Mouse (Mus musculus): Measurements from ENCODE around the gene Gm21060.
"Not testable (repeated sequence)": the region's sequence is repeated elsewhere in the genome, so short reads cannot be mapped to it uniquely, and the experiment has no call there.

The Gm21060 gene

DNA sequence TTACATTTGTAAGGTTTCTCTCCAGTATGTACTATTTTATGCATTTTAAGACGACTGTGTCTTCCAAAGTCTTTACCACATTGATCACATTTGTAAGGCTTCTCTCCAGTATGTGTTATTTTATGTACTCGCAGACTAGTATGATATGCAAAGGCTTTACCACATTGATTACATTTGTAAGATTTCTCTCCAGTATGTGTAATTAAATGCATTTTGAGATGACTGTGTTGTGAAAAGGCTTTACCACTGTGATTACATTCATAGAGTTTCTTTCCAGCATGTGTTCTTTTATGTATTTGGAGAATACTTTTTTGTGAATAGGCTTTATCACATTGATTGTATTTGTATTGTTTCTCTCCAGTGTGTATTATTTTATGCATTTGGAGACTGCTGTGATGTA is at the start of gene Gm21060:
Gm21060 (minus strand) TSS at position 101 of the 400 bp plus-strand sequence.
- DNase-seq (ENCODE audit: low spot score in 2 of 2) = no peak

DNA sequence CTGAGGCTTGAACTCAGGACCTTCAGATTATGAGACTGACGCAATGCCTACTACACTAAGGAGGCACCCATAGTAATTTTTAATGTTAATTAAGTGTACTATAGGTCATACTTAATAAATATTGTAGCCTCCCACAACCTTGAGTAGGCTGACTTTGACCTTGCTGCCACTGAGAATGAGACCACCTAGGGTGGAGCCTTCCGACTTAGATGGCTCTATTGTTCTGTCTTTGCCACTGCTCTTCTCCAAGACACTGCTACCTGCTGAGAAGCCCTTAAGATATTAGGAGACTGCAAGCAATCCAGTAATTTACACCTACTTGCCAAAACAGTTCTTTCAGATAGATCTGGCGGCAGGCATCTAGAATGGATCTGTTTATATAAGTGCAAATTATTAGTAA is 24.0 kb upstream of the Gm21060 start:
- not testable (repeated sequence) for DNase-seq (ENCODE audit: low spot score in 2 of 2)

DNA sequence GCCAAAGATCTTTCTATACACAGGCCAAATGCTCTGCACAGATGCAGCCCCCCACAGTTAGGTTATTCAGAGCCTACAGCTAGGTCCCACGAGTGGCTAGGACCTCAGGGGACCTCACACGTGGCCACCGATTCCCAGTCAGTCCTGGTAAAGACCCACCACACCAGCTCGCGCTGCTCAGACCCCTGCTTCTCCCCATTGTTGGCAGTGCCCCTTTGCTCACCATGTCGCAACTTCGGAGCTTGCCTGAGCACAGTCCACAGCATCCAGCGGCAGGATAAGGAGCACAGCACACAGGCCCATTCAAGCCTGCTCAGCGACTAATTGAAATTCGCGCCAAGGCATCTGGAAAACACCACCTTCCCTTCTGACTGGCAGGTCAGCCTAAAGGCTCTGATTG is 16.3 kb upstream of the Gm21060 start:
- not testable (repeated sequence) for DNase-seq (ENCODE audit: low spot score in 2 of 2)

DNA sequence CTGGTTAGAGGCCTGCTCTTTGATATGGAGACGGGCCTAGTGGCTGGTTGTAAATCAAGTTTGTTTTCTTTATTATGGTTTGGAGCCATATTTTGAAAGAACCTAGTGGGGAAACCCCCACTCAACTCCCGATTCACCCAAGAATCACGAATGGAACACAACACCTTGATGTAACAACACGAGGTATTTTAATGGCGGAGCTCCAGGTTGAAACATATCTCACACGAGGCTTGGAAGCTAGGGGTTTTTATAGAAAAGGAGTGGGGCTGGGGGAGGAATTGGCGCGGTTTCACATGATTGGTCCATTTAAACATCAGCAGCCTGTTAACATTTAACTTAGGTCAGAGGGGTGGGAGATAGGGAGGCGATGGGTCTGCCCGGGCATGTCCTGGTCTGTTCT is 15.5 kb upstream of the Gm21060 start:
- DNase-seq (ENCODE audit: low spot score in 2 of 2) = not testable (repeated sequence)

DNA sequence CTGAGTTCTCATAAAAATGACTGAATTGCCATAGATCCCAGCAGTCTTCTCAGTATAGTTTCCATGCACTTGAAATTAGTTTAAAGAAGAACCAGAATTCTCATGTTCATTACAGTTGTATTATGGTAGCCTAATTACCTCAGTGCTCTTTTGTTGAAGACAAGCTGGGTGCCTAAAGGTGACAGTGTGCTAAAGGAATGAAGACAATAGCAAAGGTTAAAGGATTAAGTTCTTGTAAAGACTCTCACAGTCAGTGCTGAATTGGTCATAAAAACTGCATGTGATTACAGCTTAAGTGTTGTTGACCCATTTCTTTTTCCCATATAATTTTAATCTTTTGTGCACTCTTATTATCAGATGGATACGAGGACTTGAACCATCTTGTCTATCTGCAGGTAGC is 11.2 kb upstream of the Gm21060 start:
- DNase-seq (ENCODE audit: low spot score in 2 of 2) = not testable (repeated sequence)

DNA sequence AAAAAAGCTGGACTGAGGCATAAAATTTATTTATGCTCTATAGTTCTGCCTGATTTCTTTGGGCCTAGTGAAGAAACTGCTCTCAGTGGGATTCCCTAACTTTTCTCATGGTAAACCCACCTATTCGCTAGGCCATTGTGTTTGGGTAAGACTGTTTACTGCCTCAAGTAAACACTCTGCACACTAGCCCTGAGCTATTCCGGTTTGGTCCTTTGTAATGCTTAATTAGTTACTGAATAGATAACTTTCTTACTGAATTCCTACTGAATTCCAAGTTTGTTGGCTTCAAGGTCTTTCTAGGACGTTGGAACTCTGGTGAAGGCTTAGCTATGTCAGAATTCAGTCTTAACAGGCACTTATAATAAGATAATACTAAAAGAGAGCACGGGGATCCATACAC is 11.8 kb downstream of the Gm21060 start:
- DNase-seq (ENCODE audit: low spot score in 2 of 2) = not testable (repeated sequence)

DNA sequence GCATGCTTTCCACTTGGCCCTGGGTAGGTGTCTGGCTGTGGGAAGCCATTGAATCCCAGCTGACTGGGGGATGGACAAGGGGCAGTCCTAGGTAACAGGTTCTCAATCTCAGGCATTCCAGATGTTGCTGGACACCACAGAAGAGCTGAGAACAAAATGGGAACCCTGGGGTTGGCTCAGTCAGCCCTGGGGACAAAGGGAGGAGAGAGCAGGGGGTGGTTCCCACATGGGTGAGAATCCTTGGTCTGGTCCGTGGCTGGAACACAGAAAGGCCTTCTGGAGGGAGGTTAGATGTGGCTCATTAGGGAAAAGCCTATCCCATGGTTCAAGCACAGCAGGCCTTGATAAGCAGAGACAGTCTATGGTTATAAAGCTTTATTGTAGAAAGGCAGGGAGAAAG is 13.3 kb downstream of the Gm21060 start:
- DNase-seq (ENCODE audit: low spot score in 2 of 2) = no peak

DNA sequence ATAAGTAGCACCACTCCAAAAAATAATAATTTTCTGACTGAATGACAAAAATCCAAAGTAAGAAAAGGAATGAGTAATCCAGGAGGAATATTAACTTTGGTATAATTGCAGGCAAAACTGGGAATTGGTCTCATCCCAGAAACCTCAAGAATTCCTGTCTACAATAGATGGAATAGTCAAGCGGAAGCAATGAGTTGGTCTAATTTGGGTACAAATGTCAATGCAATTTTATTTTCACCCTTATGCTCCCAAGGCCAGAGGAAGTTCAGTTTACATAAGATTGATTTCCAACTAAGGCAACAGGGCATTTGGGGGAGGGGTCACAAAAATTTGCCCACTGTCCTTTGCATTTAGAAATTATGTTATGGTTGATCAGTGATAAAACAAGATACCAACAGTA is 21.4 kb downstream of the Gm21060 start:
- DNase-seq (ENCODE audit: low spot score in 2 of 2) = no peak

DNA sequence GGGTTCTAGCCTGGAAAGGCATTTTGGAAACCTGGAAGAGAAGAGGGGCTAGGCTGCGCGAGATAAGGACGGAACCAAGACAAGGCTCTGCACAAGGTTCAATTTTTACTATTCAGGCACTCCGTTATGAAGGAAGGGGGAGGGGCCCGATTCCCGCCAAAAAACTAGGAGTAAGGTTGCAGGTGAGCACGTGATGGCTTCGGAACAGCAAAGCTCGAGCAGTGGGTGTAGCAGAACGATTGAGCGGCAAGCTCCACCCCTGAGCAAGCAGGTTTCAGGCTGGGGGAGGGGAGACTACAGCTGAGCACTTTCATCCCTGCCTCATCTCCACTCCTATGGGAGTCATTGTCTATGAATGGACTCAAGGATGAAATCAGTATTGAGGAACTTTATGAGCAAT is 27.7 kb downstream of the Gm21060 start:
- not testable (repeated sequence) for DNase-seq (ENCODE audit: low spot score in 2 of 2)

DNA sequence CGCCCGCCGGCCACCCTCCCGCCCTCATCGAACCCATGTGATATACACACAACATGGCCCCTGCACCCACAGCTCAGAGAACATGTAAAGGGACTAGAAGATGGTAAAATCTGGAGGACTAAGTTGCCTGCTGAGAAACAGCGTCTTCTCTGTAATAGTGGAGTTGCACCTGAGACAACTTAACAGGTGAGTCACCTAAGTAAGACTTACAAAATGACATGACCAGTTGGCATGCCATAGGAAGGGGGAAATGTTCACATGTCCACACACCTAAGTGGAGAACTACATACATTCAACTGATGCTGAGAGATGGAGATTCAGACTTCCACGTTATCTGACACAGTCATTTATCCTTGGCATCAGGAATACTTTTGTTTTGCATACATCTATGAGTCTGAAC is 29.7 kb downstream of the Gm21060 start:
- peak in 1 of 2 experiments; percentile 8 for DNase-seq (ENCODE audit: low spot score in 2 of 2)

DNA sequence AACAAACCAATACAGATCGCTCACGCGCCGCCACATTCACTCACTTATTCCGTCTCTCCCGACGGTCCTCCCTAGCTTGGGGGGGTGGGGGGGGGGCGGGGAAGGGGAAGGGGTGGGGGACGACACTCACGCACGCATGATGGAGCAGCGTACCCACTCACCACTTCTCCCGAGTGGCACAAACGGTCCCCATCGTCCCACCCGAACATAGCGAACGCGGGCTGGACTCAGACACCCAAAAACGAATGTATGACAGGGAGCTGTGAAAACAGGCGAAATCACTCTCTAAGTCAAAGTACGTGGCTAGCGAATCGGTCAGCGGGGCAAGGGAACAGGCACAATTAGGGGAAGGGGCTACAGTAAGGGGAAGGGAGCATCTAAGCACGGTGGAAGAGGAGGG is 30.2 kb downstream of the Gm21060 start:
- DNase-seq (ENCODE audit: low spot score in 2 of 2) = peak; percentile 42 to 56

DNA sequence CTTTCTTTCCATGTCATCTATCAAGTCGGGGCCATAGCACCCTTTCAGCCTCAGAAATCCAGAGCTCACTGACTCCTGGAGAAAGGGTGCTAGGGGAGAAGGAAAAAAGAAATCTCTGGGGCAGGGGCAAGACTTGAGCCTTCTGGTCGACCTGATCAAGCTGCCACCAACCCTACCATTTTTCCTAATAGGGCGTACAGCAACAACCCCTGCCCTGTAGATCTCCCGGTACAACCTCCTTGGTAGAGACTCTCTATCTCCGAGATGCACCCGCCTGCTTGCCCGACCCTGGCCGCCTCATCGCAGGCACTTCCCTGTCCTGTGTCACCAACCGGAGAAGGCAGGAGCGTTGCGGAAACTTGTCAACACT is 30.6 kb downstream of the Gm21060 start:
- peak; percentile 56 to 66 for DNase-seq (ENCODE audit: low spot score in 2 of 2)

DNA sequence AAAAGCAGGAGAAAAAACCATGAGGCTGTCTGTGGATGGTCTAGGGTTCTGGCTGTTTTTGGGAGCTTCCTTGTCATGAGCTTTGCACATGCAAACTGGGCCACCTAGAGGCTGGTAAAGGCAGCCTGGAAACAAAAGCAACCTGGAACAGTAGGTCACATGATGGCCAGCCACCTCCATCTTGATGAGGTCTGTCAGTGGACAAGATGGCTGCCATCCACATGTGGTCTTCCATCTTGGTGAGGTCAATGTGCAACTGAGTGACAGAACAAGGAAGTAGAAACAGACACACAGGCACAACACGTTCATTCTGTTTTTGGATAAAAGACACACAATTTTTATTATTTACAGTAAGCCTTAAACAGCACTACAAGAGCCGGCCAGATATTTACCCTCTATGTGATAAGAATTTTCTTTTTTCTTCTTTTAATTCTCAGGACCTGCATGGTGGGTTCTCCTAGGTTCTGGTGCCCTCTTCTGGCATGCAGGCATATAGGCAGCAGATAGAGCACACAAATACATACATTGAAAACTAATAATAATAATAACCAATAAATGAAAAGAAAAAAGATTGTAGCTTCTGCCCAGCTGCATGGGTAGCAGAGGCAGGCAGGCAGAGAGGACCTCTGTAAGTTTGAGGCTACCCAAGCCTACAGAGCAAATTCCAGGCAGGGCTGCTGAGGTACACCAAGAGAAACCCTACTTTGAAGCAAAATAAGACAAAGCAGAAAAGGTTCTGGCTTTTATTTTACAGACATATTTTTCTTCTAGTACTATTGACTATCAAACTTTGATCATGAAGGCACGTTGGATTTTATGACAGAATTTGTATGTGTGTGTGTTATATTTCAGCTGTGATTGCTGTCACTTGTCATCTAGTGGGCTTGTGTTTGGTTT is 31.3 kb downstream of the Gm21060 start:
- DNase-seq (ENCODE audit: low spot score in 2 of 2) = peak; percentile 82 to 85

DNA sequence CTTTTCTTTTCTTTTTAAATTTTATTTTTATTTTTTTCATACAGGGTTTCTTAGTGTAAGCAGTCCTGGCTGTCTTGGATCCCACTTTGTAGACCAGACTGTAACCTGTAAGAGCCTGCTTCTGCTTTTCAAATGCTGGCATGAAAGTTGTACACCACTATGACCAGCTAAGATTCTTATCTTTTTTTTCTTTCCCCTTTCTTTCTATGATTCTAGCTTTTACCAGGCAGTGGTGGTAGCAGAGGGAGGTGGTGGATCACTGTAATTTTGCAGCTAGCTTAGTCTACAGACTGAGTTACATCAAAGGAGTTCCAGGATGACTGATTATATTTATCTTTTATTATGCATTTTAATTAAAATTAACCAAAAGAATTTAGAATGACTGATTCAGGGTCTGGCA is 31.9 kb downstream of the Gm21060 start:
- DNase-seq (ENCODE audit: low spot score in 2 of 2) = no peak

DNA sequence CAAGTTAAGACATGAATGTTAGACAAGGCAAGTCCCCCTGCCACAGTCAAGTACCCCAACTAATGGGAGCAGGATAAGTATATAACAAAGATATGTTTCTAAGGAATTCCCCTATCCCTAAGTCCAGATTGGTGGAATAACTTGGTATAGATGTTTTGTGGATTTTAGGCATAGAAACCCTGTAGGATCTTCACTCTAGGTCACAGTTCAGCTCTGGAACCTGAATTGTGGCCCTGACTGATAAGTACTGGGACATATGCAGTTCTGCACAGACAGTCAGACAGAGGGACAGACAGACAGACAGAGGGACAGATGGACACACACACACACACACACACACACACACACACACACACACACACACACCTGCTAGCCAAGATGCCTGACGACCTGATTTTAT is 32.6 kb downstream of the Gm21060 start:
- no peak for DNase-seq (ENCODE audit: low spot score in 2 of 2)

DNA sequence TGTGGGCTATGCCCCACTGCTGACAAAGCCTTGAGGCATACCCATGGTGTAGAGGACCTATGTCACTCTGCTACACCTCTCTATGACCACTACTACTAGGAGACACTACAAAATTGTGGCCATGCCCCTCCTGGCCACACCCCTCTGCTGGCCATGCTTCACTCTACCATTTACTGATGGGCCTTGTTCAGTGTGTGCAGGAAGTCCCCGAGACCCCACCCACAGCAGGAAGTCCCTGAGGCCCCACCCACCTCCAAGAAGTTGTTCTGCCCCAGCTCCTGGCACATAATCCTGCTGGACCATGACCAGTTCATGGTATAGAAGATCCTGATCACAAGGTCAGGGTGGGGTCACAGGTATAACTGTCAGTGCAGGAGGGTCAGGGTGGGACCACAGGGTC is 35.6 kb downstream of the Gm21060 start:
- DNase-seq (ENCODE audit: low spot score in 2 of 2) = no peak

DNA sequence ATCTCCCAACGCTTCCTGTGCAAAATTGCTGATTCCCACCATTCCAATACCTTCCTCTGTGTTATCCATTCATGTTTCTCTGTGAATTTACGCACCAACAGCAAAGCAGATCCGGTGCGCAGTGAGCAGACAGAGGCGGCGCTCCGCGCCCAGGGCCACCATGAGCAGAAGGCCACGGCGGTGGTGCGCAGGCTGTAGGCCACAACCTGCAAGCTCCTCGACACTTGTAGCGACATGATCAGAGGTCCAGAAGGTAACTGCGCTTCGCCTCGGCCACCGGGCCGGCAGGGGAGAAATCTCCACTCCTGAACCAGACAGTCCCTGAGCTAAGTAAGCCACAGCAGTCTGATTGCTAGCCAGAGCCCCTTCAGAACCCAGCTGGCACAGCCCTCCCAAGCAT is 39.1 kb downstream of the Gm21060 start:
- no peak for DNase-seq (ENCODE audit: low spot score in 2 of 2)

DNA sequence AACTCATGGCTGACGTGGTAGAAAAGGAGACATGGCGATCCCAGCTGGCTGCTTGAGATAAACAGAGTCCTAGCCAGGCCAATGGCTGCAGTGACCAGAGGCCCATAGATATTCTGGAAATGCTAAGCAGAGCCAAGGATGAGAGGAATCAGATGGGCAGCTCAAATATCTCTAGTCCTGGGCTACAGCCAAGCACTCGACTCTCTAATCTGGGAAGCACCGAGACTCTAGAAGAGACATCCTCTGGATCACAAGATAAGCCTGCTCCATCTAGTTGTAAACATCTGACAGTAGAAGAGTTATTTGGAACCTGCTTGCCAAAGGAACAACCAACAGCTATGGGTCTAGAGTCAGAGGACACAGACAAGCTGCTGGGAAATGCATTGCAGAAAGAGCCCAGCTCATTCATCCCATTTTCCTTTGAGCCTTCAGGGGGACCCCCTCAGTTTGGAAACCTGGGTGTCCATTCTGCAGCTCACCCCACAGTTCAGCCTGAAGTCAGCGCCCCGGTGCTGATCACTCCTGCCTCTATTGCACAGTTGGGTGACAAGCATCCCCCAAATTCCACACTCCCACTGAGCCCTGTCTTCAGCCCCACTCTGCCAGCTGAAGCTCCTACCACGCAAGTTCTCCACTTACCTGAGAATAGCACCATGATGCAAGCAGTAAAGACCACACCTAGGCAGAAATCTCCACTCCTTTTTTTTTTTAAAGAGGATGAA is 40.5 kb downstream of the Gm21060 start:
- DNase-seq (ENCODE audit: low spot score in 2 of 2) = no peak

DNA sequence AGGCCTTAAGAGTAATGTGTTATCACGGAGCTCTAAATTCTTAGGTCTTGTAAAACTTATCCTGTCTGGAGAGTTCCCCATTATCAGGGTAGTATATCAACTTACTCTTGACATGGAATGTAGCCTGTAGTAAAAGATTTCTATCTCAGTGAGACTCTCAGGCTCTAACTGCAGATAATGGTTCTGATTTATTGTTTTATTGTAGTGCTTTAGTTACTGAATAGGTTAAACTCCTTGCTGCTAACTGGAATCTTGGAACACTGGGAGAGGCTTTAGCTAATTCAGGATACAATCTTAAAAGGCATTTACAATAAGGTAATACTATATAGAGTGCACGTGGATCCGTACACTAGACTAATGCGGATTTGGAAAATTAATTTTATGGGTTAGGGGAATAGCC is 49.5 kb downstream of the Gm21060 start:
- not testable (repeated sequence) for DNase-seq (ENCODE audit: low spot score in 2 of 2)

All from natural killer cell, adult 2 months (primary cell).